Mouse (Mus musculus) c-Kit-negative CD71-positive TER-119-positive erythroid progenitor cells, embryonic 14.5 days (primary cell): ENCODE results near the gene Upk3a.

Experiments
- DNase-seq: peaks from one replicate; pipeline ENCODE4 v3.0.0-alpha.2; 2013; ENCODE audit warnings: low read depth, low spot score

Gene Upk3a

GRCm38 (mm10) chr15:85049758-85050157 is 32.8 kb downstream of the Upk3a start:
- peak; percentile 59 for DNase-seq

- no peak for DNase-seq
These were observed 37.2 kb downstream of the Upk3a start for GRCm38 (mm10) chr15:85054098-85054497.

- DNase-seq, result no peak
These were observed 38.2 kb downstream of the Upk3a start for GRCm38 (mm10) chr15:85055186-85055585.

- no peak for DNase-seq
These were observed 46.5 kb downstream of the Upk3a start for GRCm38 (mm10) chr15:85063421-85063820.

GRCm38 (mm10) chr15:85070561-85070960 is 53.6 kb downstream of the Upk3a start:
- DNase-seq, result peak; percentile 46
